Mouse (Mus musculus) neural tube, embryonic 15.5 days (tissue): Measurements from ENCODE around the gene Epha5. TPM values are rescaled to one million over a fixed set of nuclear protein-coding genes. Genes with fewer than 3 reads are reported as not detected.

Experiments
- ATAC-seq: fragments of 200-750 bp; cut with Nextera tagmentation; 2 replicates; pipeline ENCODE4 v1.8.0; 2017; ENCODE audit warnings: mild to moderate bottlenecking, moderate TSS enrichment, moderate library complexity; ENCODE audit not compliant: low FRiP score
- H3K27ac ChIP-seq: fragments of 300-500 bp; sonication (generic); replicated peaks from 2 replicates; pipeline ENCODE4 v1.5.1; 2015; ENCODE audit warnings: mild to moderate bottlenecking, inconsistent platforms
- H3K27me3 ChIP-seq: fragments of 300-500 bp; sonication (generic); replicated peaks from 2 replicates; pipeline ENCODE4 v1.6.1; 2015; ENCODE audit warnings: inconsistent platforms
- H3K36me3 ChIP-seq: fragments of 300-500 bp; sonication (generic); 2 replicates; pipeline ENCODE4 v1.6.1; 2015; ENCODE audit warnings: inconsistent platforms
- H3K4me1 ChIP-seq: fragments of 300-500 bp; sonication (generic); 2 replicates; pipeline ENCODE4 v1.6.1; 2015; ENCODE audit warnings: inconsistent platforms
- H3K4me2 ChIP-seq: fragments of 300-500 bp; sonication (generic); 2 replicates; pipeline ENCODE4 v1.6.1; 2015; ENCODE audit warnings: inconsistent platforms, mild to moderate bottlenecking, moderate library complexity
- H3K4me3 ChIP-seq: fragments of 300-500 bp; sonication (generic); replicated peaks from 2 replicates; pipeline ENCODE4 v1.5.1; 2015; ENCODE audit warnings: mild to moderate bottlenecking, inconsistent platforms
- H3K9ac ChIP-seq: fragments of 300-500 bp; sonication (generic); replicated peaks from 2 replicates; pipeline ENCODE4 v1.6.1; 2015; ENCODE audit warnings: mild to moderate bottlenecking, inconsistent platforms
- H3K9me3 ChIP-seq: fragments of 300-500 bp; sonication (generic); replicated peaks from 2 replicates; pipeline ENCODE4 v1.6.1; 2016; ENCODE audit warnings: inconsistent platforms
- WGBS: fragments of 180-500 bp; shearing (Covaris S2); methylation state at CpG from one replicate; pipeline ENCODE4 v1.1.7; 2015; ENCODE audit warnings: mixed read lengths; 5-methylcytosine and 5-hydroxymethylcytosine counted together
- polyA plus RNA-seq: library from polyadenylated mRNA; unstranded; fragments of >200 nt; fragmentation: Nextera tagmentation; extraction: Ambion mirVana; gene quantifications from 2 replicates; pipeline ENCODE4 v1.2.1, GENCODE M21; 2015

Gene Epha5
- polyA plus RNA-seq, 1 experiment from 2014 or later, result 58.8 TPM

DNA sequence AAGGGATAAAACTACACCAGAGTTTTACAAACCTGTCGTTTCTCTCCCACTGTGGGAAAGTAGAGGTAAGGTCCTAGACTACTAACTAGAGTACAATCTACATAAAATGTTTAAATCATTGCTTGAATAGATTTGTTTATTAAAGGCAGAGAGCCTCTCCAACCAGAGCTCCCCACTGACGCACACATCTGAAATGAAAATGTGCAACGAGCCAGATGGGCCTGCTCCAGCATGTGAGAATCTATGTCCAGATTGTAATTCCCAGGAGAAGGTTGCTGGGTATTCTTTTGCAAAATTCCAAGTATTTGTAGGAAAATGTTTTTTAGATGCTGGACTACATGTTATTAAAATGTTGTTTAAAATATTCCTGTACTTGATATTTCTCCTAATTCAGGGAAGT is 57.8 kb downstream of the Epha5 start:
- H3K27ac ChIP-seq, result no peak overlapping the region
- 73% methylated on average over 3 of the region's 3 CpGs for WGBS
- ATAC-seq, result no peak

DNA sequence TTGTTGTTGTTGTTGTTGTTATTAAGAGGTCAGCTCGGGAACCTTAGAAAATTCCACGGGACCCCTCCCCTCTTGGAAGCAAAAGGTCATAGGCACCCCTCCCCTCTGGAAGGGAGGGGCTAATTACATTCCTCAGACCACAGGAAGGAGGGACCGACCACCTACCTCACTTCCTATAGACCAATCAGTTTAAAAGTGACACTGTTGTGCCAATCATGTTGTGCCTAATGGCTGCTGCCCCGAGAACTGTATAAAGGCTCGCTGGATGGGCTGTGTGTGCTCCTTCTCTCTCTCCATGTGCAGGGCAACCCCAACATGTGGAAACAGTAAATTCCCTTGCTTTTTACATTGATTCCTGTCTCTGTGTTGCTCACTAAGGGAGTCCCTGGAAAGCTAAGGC is 64.1 kb downstream of the Epha5 start:
- no peaks in the 10 kb centered on the region for H3K9me3 ChIP-seq
- H3K36me3 ChIP-seq, result no peaks in the 10 kb centered on the region
- H3K4me2 ChIP-seq, result no peak overlapping the region
- ATAC-seq, result no peak
- H3K27ac ChIP-seq, result no peak overlapping the region
- H3K4me1 ChIP-seq, result no peaks in the 10 kb centered on the region
- no peak overlapping the region for H3K4me3 ChIP-seq
- H3K9ac ChIP-seq, result no peak overlapping the region
- H3K27me3 ChIP-seq, result no peaks in the 10 kb centered on the region
- WGBS, result 79% methylated on average over 5 of the region's 5 CpGs

More for the DNA sequence above, 57.8 kb downstream of the Epha5 start:
- Histone ChIP-seq H3K4me3 (no peak overlapping the region), H3K36me3 (no peaks in the 10 kb centered on the region), H3K9ac (no peak overlapping the region), H3K9me3 (no peaks in the 10 kb centered on the region), H3K4me2 (no peak overlapping the region), H3K27me3 (no peaks in the 10 kb centered on the region), H3K4me1 (no peaks in the 10 kb centered on the region)

DNA sequence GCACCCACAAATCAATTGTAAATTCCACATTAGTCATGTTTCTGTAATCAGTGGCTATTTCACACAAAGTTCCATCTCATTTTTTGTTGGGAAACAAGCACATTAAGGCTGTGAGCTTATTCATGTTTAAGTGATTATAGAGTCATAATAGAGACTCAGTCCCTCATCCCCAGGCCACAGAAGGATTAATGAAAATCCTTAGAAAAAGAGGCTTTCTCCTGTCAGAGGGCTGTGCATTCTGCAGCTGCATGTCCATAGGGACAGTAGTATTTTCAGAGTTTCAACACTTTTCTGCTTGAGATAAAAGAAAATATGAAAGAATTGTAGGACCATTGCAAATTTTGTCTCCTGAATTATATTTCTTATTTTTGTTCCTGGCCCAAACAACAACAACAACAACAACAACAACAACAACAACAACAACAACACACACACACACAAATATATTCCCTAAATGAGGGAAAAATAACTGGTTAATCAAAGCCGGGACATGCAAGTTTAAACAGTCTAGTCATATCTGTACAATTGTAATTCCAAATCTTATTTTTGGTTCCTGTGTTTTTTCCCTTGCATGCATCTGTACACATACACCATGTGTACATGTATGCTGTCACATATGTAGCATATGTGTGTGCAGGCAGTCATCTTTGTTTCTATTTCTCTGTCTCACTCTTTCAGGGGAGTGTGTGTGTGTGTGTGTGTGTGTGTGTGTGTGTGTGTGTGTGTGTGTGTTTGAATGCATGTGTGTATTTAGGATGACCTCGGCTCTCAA is 70.3 kb downstream of the Epha5 start:
- Histone ChIP-seq H3K4me1 (no peaks in the 10 kb centered on the region), H3K36me3 (no peaks in the 10 kb centered on the region), H3K27me3 (no peaks in the 10 kb centered on the region), H3K27ac (no peak overlapping the region), H3K4me2 (no peak overlapping the region), H3K9me3 (no peaks in the 10 kb centered on the region), H3K4me3 (no peak overlapping the region), H3K9ac (no peak overlapping the region)
- WGBS, result 74% methylated on average over 2 of the region's 2 CpGs
- no peak for ATAC-seq

DNA sequence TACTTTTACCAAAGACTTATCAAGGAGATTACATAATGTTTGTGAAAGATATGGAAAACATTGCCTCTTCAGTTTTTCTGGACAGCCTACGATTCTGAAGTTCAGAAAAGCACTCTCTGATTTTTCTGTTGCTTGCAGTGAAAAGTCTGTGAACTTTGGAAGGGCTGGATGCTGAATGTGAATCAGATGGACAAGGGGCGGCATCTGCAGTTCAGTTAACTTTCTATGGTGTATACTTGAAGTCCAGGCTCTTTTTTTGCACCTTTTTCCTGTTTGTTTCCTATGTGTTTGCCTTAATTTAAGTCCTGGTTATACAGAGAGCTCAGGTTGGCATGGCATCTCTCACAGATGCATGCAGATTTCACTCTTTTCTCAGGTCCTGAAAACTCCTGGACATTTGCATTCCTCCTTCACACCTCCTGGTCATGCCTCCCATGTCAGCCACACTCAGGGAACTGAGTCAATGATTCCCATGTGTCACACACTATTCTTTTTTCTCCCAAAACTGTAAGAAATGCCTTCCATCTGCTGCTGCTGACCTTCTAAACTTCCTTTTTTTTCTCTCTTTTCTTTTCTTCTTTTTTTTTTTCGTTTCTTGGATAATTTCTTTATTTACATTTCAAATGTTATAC is 81.2 kb downstream of the Epha5 start:
- Histone ChIP-seq H3K4me2 (no peak overlapping the region), H3K4me1 (no peaks in the 10 kb centered on the region), H3K9ac (no peak overlapping the region), H3K4me3 (no peak overlapping the region), H3K27me3 (no peaks in the 10 kb centered on the region), H3K9me3 (no peaks in the 10 kb centered on the region), H3K27ac (no peak overlapping the region), H3K36me3 (no peaks in the 10 kb centered on the region)
- no peak for ATAC-seq
- 76% methylated on average over 3 of the region's 3 CpGs for WGBS

DNA sequence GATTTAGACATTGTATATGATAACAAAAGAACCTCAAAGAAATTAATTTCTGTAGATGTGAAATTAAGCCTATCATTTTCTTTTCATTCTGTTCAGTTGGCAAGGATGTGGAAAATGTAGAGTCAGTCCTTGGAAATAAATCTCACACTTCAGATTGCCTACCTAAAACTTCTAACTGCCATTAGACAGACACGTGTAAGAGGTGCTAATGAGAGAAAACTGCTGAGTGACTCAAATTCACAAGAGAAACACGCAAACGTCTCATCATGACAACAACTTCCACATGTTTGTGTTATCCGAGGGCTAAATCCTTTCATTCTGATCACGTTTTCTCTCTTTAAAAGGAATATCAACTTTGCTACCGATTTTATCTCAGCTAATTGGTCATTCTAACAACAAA is 82.7 kb downstream of the Epha5 start:
- no peaks in the 10 kb centered on the region for H3K36me3 ChIP-seq
- H3K9me3 ChIP-seq, result no peaks in the 10 kb centered on the region
- no peak overlapping the region for H3K9ac ChIP-seq
- no peak overlapping the region for H3K4me2 ChIP-seq
- no peak overlapping the region for H3K27ac ChIP-seq
- no peaks in the 10 kb centered on the region for H3K27me3 ChIP-seq
- no peak for ATAC-seq
- H3K4me3 ChIP-seq, result no peak overlapping the region
- 82% methylated on average over 6 of the region's 6 CpGs for WGBS
- no peaks in the 10 kb centered on the region for H3K4me1 ChIP-seq

DNA sequence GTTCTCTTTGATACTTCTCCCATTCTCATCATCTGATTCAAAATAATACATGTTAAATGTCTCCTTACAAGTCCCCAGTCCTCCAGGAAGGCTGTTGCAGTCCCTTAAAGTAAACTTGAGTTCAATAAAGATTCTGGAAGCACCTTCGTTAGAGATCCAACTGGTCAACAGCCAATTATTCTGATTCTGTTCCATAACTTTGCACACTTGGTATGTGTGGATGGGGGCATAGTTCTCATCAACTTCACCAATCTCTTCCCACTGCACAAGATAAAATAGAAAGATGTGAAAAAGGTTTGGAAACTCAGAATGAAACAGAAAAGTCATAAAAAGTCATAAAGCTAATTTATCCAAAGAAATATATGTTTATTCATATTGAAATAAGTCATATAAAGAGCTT is 85.6 kb downstream of the Epha5 start:
- Histone ChIP-seq H3K4me2 (no peak overlapping the region), H3K4me3 (no peak overlapping the region), H3K27ac (no peak overlapping the region), H3K27me3 (no peaks in the 10 kb centered on the region), H3K9ac (no peak overlapping the region), H3K4me1 (no peaks in the 10 kb centered on the region), H3K36me3 (no peaks in the 10 kb centered on the region), H3K9me3 (no peaks in the 10 kb centered on the region)
- 94% methylated on average over 1 of the region's 1 CpGs for WGBS
- ATAC-seq, result no peak

DNA sequence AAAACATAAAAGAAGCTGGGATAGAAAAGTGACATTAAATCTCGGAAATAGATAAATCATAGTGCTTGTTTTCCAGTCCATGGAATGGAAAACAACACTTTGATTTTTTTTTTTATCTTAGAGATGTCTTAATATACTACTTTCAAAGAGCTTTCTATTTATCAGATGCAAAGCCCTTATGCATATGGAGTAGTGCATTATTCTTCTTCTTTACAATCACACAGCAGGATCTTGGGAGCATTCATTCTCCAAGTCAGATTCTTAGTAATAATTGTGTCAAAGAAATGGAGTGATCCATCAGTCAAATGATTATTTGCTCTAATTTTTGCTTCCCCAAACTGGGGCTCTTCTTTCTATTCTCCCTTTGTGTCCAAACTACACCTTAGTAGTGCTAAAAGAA is 96.6 kb downstream of the Epha5 start:
- Histone ChIP-seq H3K4me3 (no peak overlapping the region), H3K9me3 (no peaks in the 10 kb centered on the region), H3K9ac (no peak overlapping the region), H3K36me3 (no peaks in the 10 kb centered on the region), H3K27ac (no peak overlapping the region), H3K27me3 (no peaks in the 10 kb centered on the region), H3K4me1 (no peaks in the 10 kb centered on the region), H3K4me2 (no peak overlapping the region)
- WGBS, result 66% methylated on average over 1 of the region's 1 CpGs
- no peak for ATAC-seq

DNA sequence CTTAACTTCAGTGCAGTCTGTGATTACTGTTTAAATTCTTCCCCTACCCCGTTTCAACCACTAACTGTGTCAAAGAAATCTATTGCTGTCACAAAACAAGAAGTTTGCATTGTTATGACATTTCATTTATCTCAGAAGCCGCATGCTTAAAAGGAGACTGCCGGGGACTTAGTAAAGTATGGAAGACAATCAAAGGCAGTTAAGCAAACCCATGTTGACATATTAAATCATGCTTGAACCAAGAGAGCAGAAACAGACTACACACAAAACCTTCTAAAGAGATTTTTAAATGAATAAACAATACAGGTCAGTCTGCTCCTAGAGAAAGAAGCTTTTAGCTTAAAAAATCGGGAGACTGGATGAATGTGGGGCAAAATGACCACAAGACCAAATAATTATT is 97.0 kb downstream of the Epha5 start:
- Histone ChIP-seq H3K4me1 (no peaks in the 10 kb centered on the region), H3K4me3 (no peak overlapping the region), H3K36me3 (no peaks in the 10 kb centered on the region), H3K9ac (no peak overlapping the region), H3K27me3 (no peaks in the 10 kb centered on the region), H3K9me3 (no peaks in the 10 kb centered on the region), H3K4me2 (no peak overlapping the region), H3K27ac (no peak overlapping the region)
- WGBS, result 11% methylated on average over 4 of the region's 4 CpGs
- ATAC-seq, result no peak

DNA sequence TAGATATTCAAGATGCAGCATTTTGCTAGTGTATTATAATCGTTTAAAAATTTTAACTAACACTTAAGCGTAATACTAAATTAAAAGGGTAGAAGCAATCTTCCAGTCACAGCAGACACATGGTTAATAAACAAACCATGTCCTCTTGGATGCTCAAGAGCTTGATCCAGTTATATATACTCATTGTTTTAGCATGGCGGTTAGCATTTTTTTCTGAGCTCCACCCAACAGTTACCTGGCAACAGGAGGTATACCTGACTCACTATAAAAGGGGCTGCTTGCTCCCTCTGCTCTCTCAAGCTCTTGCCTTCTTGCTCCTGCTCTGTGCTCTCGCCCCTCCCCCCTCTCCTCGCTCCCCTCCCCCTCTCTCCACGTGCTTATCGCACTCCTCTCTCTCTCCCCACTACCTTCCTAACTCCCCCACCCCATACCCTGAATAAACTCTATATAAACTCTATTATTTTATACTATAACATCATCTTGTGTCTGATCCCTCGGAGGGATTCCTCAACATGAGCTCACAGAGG is 98.3 kb downstream of the Epha5 start:
- no peaks in the 10 kb centered on the region for H3K36me3 ChIP-seq
- WGBS, result 58% methylated on average over 8 of the region's 8 CpGs
- ATAC-seq, result no peak
- H3K27ac ChIP-seq, result no peak overlapping the region
- no peaks in the 10 kb centered on the region for H3K27me3 ChIP-seq
- no peak overlapping the region for H3K4me2 ChIP-seq
- no peaks in the 10 kb centered on the region for H3K4me1 ChIP-seq
- H3K9ac ChIP-seq, result no peak overlapping the region
- H3K4me3 ChIP-seq, result no peak overlapping the region
- no peaks in the 10 kb centered on the region for H3K9me3 ChIP-seq

DNA sequence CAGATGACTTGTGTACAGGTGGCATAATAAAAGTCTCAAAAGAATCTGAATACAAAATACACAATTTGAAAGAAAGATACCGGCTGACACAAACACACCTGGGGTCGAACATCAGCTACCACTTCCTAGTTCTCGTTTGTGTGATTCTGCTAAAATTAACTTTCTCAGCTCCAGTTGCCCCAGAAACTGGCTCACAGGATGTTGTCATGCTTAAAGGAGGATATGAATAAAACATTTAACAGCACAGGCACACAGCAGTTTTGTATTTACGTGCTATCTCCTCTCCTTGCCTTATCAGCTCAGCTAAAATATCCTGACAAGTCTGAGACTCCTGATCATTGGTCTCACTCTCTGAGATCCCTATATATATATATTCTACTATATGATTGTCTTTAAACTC is 99.3 kb downstream of the Epha5 start:
- ATAC-seq, result no peak
- no peaks in the 10 kb centered on the region for H3K4me1 ChIP-seq
- WGBS, result 76% methylated on average over 4 of the region's 4 CpGs
- H3K27ac ChIP-seq, result no peak overlapping the region
- no peak overlapping the region for H3K4me2 ChIP-seq
- H3K9me3 ChIP-seq, result no peaks in the 10 kb centered on the region
- H3K4me3 ChIP-seq, result no peak overlapping the region
- no peak overlapping the region for H3K9ac ChIP-seq
- H3K27me3 ChIP-seq, result no peaks in the 10 kb centered on the region
- H3K36me3 ChIP-seq, result no peaks in the 10 kb centered on the region

DNA sequence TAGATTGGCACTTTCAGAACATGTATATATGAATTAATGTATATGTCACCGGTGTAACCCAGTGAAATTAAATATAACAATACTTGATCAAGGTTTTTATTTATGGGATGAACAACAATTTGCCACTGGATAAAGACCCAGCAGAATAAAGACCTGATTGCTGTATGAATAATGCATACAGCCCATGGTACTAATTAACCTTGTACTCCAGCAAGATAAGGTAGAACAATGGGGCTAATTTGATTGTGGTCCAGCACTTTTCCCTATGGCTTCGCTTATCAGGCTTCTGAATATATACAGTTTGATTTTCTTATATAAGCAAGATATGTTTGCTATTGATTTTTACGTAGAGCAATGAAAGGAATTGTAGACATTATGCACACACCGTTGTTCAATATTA is 103.6 kb downstream of the Epha5 start:
- no peaks in the 10 kb centered on the region for H3K36me3 ChIP-seq
- no peak for ATAC-seq
- H3K9me3 ChIP-seq, result no peaks in the 10 kb centered on the region
- no peaks in the 10 kb centered on the region for H3K27me3 ChIP-seq
- H3K4me2 ChIP-seq, result no peak overlapping the region
- H3K9ac ChIP-seq, result no peak overlapping the region
- H3K4me1 ChIP-seq, result no peaks in the 10 kb centered on the region
- no peak overlapping the region for H3K4me3 ChIP-seq
- no peak overlapping the region for H3K27ac ChIP-seq
- whole genome bisulfite sequencing, result 67% methylated on average over 4 of the region's 4 CpGs
